Mouse (Mus musculus) G1E (cell line): ENCODE data around the gene Aldh1b1.

Experiments used
- CTCF ChIP-seq: IDR thresholded peaks from 2 replicates; pipeline ENCODE4 v1.5.1; 2012; ENCODE audit warnings: low read depth, low read length, inconsistent platforms, mixed read lengths
- GATA1 ChIP-seq: IDR thresholded peaks from 2 replicates; pipeline ENCODE4 v1.6.1; 2012; ENCODE audit warnings: borderline replicate concordance, low read length, inconsistent platforms, mixed read lengths
- POLR2AphosphoS5 ChIP-seq: IDR thresholded peaks from 2 replicates; pipeline ENCODE4 v1.6.1; 2012; ENCODE audit warnings: low read depth, low read length, inconsistent platforms; ENCODE audit not compliant: insufficient replicate concordance
- TAL1 ChIP-seq: conservative IDR thresholded peaks from 2 replicates; pipeline ENCODE4 v1.6.1; 2012; ENCODE audit warnings: low read depth, low read length, inconsistent platforms, mixed read lengths

DNA sequence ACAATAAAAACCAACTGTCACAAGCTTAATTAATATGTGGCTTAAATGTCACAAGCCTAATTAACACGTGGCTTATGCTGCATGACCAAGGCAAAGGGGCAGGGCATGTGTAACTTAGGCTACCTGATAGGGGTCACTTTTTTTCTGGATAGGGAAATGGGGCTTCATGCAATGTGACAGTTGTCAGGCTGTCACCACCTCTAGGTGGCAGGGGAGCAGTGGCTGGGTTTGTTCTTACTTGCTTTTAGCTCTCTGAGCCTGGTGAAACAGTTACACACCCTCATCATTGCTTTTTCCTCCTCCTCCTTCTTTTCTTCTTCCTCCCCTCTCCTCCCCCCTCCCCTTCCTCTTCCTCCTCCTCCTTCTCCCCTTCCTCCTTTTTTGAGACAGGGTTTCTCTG lies 15.2 kb upstream of the Aldh1b1 start:
- no peak for TF ChIP-seq POLR2AphosphoS5
- no peak for TF ChIP-seq CTCF
- TF ChIP-seq GATA1: no peak
- no peak for TF ChIP-seq TAL1
